Mouse (Mus musculus) macrophage (primary cell): ENCODE data around the gene Spi1. TPM values are rescaled to one million over a fixed set of nuclear protein-coding genes. Genes with fewer than 3 reads are reported as not detected.
A peak's percentile ranks its signal among the peaks of the same experiment; 100 is the strongest.

Experiments used
- H3K27ac ChIP-seq: fragments of 350-480 bp; formaldehyde crosslinking; 2 replicates; pipeline ENCODE4 v1.9.0; 2021
- H3K36me3 ChIP-seq: fragments of 350-480 bp; formaldehyde crosslinking; 2 replicates; pipeline ENCODE4 v1.9.0; 2021; ENCODE audit errors: inconsistent target
- H3K4me3 ChIP-seq: fragments of 350-480 bp; formaldehyde crosslinking; 2 replicates; pipeline ENCODE4 v1.9.0; 2021; ENCODE audit errors: inconsistent target
- H3K79me2 ChIP-seq: fragments of 350-480 bp; formaldehyde crosslinking; 2 replicates; pipeline ENCODE4 v1.9.0; 2021; ENCODE audit errors: inconsistent target
- WGBS: methylation state at CpG from one replicate; pipeline ENCODE4 v1.1.7; 2026; ENCODE audit warnings: inconsistent platforms; ENCODE audit not compliant: missing documents; 5-methylcytosine and 5-hydroxymethylcytosine counted together
- polyA plus RNA-seq: library from polyadenylated mRNA; stranded (reverse); fragments of 250-400 nt; gene quantifications from 3 replicates; pipeline ENCODE4 v1.2.4, GENCODE M21; 2018; ENCODE audit warnings: inconsistent platforms

Gene Spi1
- polyA plus RNA-seq, 1 experiment from 2014 or later: 440 TPM

DNA sequence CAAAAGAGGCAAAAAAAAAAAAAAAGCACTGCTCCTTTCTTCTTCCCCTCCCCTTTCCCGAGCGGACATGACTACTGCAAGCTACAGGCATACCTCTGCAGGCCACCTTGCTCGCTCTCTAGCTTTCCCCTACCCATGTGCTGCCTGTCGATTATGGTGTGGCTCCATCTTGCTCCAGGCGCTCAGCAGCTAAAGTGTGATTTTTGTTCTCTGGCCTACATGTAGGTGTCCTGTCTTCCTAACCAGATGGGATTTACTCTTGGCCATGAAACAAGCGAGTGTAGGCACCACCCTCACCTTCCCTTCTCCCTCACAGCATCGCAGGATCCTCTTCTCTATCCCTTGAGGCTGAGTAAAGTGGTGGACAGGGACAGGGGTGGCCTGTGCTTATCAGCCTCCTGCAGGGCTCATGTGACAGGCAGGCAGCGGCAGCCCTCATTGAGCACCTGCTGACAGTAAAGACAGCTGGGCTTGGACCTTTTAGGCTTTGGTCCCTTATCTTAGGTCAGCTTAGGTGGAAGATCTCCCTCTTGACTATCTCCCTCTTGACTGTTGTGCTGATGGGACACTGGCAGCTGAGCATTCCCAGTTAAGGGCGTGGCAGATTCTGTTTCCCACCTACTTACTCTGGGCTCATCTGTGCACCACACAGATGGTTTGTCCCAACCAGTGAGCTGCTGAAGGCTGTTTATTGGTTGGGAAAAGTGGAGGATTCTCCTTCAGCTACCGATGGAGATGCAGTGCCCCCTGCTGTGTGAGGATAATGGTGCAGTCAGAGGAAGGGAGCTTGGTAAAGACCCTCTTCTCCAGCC, 21.4 kb upstream of the Spi1 start:
- H3K4me3 ChIP-seq: no peak overlapping the region
- H3K36me3 ChIP-seq: peaks cover 82% of the 10 kb centered on the region
- H3K79me2 ChIP-seq: peaks cover 3% of the 10 kb centered on the region; the same call in 1 of the 2 replicates
- H3K27ac ChIP-seq: no peak overlapping the region
- 78% methylated on average over 7 of the region's 10 CpGs for WGBS

GRCm38 (mm10) chr2:91061849-91062481, 20.2 kb upstream of the Spi1 start:
- Histone ChIP-seq H3K4me3 (no peak overlapping the region), H3K27ac (no peak overlapping the region), H3K79me2 (no peaks in the 10 kb centered on the region), H3K36me3 (peaks cover 70% of the 10 kb centered on the region)
- WGBS: 95% methylated on average over 6 of the region's 6 CpGs

GRCm38 (mm10) chr2:91062779-91063606, 19.2 kb upstream of the Spi1 start:
- Histone ChIP-seq H3K4me3 (no peak overlapping the region), H3K36me3 (peaks cover 60% of the 10 kb centered on the region), H3K27ac (no peak overlapping the region), H3K79me2 (no peaks in the 10 kb centered on the region)
- 98% methylated on average over 16 of the region's 16 CpGs for WGBS

- Histone ChIP-seq H3K27ac (no peak overlapping the region), H3K36me3 (peaks cover 47% of the 10 kb centered on the region), H3K4me3 (no peak overlapping the region), H3K79me2 (peaks cover 11% of the 10 kb centered on the region; the same call in 1 of the 2 replicates)
- 84% methylated on average over 6 of the region's 6 CpGs for WGBS
These were observed 18.0 kb upstream of the Spi1 start for GRCm38 (mm10) chr2:91064211-91064610.

DNA sequence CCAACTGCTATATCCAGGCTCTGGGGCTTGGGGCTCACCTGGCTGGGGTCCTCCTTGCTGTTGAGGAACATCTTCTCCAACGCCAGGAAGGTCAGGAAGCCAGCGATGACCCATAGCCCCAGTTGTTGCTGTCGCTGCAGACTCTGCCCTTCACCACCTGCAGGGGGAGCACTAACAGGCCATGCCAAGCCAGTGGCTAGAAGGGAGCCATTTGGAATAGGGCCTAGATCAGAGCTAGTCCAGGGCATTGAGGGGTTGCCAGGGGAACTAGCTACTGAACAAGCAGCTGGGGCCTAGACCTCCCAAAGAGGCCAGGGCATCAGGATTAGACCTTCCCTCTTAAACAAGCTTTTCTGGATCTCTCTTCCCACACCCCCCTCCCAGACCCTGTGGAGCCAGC, 16.6 kb upstream of the Spi1 start:
- WGBS: 35% methylated on average over 3 of the region's 3 CpGs
- Histone ChIP-seq H3K36me3 (peaks cover 34% of the 10 kb centered on the region; the same call in 1 of the 2 replicates), H3K79me2 (peaks cover 17% of the 10 kb centered on the region; the same call in 1 of the 2 replicates), H3K4me3 (no peak overlapping the region), H3K27ac (no peak overlapping the region)

- H3K36me3 ChIP-seq: peaks cover 31% of the 10 kb centered on the region; the same call in 1 of the 2 replicates
- peaks cover 17% of the 10 kb centered on the region; the same call in 1 of the 2 replicates for H3K79me2 ChIP-seq
- no peak overlapping the region for H3K27ac ChIP-seq
- WGBS: 100% methylated on average over 2 of the region's 3 CpGs
- H3K4me3 ChIP-seq: no peak overlapping the region
These were observed 15.7 kb upstream of the Spi1 start for GRCm38 (mm10) chr2:91066455-91066854.

DNA sequence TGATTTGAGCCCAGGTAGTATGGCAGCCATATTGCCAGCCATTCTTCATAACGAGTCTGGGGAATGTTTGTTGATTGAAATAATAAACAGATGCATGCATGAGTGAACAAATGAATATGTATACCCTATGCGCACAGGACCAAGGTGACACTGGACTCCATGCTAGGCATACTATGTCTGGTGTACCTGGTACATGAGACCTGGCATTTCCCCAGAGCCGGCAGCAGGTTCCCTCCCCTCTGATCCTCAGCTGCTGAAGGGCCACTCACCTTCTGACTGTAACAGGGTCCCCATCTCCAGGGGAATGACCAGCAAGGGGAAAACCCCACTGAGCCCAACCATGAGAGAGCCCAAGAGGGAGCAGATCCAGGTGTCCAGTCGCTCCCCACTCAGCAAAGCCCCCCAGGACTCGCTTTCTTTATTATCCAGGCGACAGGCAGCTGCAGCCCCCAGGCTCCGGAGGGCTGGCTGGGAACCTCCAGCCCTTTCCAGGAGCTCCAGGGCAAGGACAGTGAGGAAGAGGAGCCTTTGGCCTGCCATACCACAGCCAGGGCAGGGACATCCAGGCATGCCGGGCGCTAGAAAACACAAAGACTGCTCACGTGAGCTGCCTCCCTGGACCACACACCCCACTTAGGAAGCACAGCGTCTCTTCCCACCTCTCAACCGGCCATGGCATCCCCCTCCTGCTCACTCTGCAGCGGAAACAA, 13.9 kb upstream of the Spi1 start:
- H3K36me3 ChIP-seq: peaks cover 13% of the 10 kb centered on the region; the same call in 1 of the 2 replicates
- 96% methylated on average over 10 of the region's 13 CpGs for WGBS
- no peak overlapping the region for H3K4me3 ChIP-seq
- no peak overlapping the region for H3K27ac ChIP-seq
- peaks cover 17% of the 10 kb centered on the region; the same call in 1 of the 2 replicates for H3K79me2 ChIP-seq

DNA sequence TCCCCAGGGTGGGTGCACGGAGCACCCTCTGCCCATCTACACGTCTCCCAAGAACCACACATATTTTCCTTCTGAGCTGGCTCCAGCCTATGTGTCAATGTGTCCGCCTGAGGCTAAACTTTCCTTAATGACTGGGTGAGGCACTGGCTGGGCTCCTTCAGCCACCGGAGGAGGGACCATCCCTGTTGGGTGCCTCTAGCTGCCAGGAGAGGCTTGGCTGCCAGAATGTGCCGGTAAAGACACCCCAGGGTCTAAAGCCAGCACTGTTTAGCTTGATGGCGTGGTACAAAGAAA, 13.4 kb upstream of the Spi1 start:
- H3K27ac ChIP-seq: no peak overlapping the region
- WGBS: 97% methylated on average over 6 of the region's 6 CpGs
- no peak overlapping the region for H3K4me3 ChIP-seq
- peaks cover 8% of the 10 kb centered on the region; the same call in 1 of the 2 replicates for H3K36me3 ChIP-seq
- H3K79me2 ChIP-seq: peaks cover 17% of the 10 kb centered on the region; the same call in 1 of the 2 replicates

- Histone ChIP-seq H3K4me3 (peak overlapping the region; percentile 74), H3K36me3 (0 out of 2 replicates have a peak, but pooled peaks cover 2% of the 10 kb centered on the region), H3K27ac (peak overlapping the region; percentile 59), H3K79me2 (peaks cover 17% of the 10 kb centered on the region; the same call in 1 of the 2 replicates)
- 12% methylated on average over 14 of the region's 14 CpGs for WGBS
These were observed 12.7 kb upstream of the Spi1 start for GRCm38 (mm10) chr2:91069306-91070000.

DNA sequence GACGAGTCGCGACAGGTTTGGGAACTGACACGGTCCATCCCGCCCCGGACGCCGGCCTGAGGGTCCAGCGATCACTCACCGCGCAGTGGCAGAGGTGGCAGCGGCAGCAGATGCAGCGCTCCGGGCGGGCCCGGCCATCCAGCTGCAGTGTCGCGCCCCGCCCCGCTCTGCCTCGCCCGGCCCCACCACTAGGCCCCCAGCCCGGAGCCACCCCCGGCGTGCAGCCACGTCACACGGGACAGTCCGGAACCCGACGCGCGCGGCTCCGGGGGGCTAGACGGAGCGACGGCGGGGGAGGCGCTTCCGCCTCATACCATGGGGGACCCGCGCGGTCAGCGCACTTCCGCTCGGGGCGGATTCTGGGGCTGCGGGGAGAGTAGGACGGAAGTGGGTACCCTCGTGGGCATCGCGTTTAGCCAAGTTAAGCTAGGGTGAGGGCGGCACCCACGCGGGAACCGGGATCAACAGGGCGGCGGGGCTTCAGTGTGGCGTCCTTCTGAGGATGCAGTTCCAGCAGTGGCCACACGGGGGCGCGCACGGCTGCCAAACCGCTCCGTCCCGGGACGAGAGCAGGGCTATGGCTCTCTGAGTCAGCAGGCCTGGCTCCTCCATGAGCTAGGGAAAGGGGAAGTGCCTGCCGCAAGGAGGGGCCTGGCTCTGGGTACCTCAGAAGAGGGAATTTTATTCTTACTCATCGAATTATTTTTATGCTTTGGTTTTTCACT, 12.0 kb upstream of the Spi1 start, which contains the start of gene Slc39a13:
Slc39a13 (minus strand) TSS at position 342 of the 725 bp plus-strand sequence.
- WGBS: under 1% methylated on average over 49 of the region's 69 CpGs
- Histone ChIP-seq H3K36me3 (no peaks in the 10 kb centered on the region), H3K4me3 (peak within 1 kb of the TSS; percentile 74), H3K27ac (peak within 1 kb of the TSS; percentile 86), H3K79me2 (peaks cover 17% of the 10 kb centered on the region; the same call in 1 of the 2 replicates)

- Histone ChIP-seq H3K79me2 (peaks cover 17% of the 10 kb centered on the region; the same call in 1 of the 2 replicates), H3K27ac (peak overlapping the region; percentile 86), H3K36me3 (no peaks in the 10 kb centered on the region), H3K4me3 (no peak overlapping the region)
- WGBS: 92% methylated on average over 10 of the region's 10 CpGs
These were observed 11.1 kb upstream of the Spi1 start for GRCm38 (mm10) chr2:91071059-91071458.

DNA sequence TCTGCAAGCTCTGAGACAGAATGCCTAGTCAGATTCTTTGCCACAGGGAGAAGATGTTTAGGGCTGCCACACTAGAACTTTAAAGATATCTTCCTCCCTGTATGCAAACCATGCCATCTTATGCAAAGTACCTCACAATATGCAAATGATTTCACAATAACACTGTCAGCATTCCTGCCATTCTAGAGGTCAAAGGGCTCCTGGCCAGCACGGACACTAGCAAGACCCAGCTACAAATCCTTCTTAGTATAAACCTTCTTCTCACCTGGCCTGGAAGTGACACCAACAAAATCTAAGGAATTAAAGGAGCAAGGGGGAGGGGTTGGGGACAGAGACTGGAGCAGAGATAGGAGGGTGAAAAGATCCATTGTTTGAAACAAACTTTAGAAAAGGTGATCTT, 10.1 kb upstream of the Spi1 start:
- Histone ChIP-seq H3K27ac (peak overlapping the region; percentile 86), H3K4me3 (no peak overlapping the region), H3K79me2 (peaks cover 17% of the 10 kb centered on the region; the same call in 1 of the 2 replicates), H3K36me3 (no peaks in the 10 kb centered on the region)
- 55% methylated on average over 1 of the region's 1 CpGs for WGBS

DNA sequence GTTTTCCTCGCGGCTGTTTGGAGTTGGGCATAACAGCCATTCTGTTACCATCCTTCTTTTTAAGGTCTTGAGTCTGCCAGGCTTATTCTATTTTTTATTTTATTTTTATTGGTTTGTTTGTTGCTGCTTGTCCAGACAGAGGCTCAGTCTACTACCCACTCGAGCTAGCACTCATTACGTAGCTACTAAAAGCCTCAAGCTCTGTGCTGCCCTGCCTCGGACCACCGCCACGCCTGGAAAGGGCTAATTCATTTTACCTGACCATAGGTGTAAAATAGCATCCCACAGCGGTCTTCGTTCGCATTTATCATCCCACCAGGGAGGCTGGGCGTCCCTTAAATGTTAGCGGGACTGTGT, 4.3 kb upstream of the Spi1 start:
- 75% methylated on average over 12 of the region's 12 CpGs for WGBS
- Histone ChIP-seq H3K4me3 (no peak overlapping the region), H3K36me3 (no peaks in the 10 kb centered on the region), H3K27ac (no peak overlapping the region), H3K79me2 (peaks cover 36% of the 10 kb centered on the region; the same call in 1 of the 2 replicates)
